Mouse (Mus musculus) forebrain, embryonic 15.5 days (tissue): Measurements from ENCODE around the gene Zfp39. TPM values are rescaled to one million over a fixed set of nuclear protein-coding genes. Genes with fewer than 3 reads are reported as not detected.

Experiments used
- ATAC-seq: fragments of 200-750 bp; cut with Nextera tagmentation; replicated peaks from 2 replicates; pipeline ENCODE4 v1.8.0; 2017; ENCODE audit warnings: mild to moderate bottlenecking, moderate TSS enrichment, moderate library complexity
- H3K27ac ChIP-seq: fragments of 300-500 bp; sonication (generic); replicated peaks from 2 replicates; pipeline ENCODE4 v1.5.1; 2015; ENCODE audit warnings: mild to moderate bottlenecking, inconsistent platforms
- H3K27me3 ChIP-seq: fragments of 300-500 bp; sonication (generic); 2 replicates; pipeline ENCODE4 v1.6.1; 2015; ENCODE audit warnings: inconsistent platforms
- H3K36me3 ChIP-seq: fragments of 300-500 bp; sonication (generic); 2 replicates; pipeline ENCODE4 v1.6.1; 2015; ENCODE audit warnings: mild to moderate bottlenecking, inconsistent platforms
- H3K4me1 ChIP-seq: fragments of 300-500 bp; sonication (generic); 2 replicates; pipeline ENCODE4 v1.6.1; 2015; ENCODE audit warnings: inconsistent platforms
- H3K4me2 ChIP-seq: fragments of 300-500 bp; sonication (generic); replicated peaks from 2 replicates; pipeline ENCODE4 v1.6.1; 2015; ENCODE audit warnings: mild to moderate bottlenecking, inconsistent platforms
- H3K4me3 ChIP-seq: fragments of 300-500 bp; sonication (generic); 2 replicates; pipeline ENCODE4 v1.5.1; 2015; ENCODE audit warnings: mild to moderate bottlenecking, inconsistent platforms
- H3K9ac ChIP-seq: fragments of 300-500 bp; sonication (generic); replicated peaks from 2 replicates; pipeline ENCODE4 v1.6.1; 2015; ENCODE audit warnings: mild to moderate bottlenecking, inconsistent platforms
- H3K9me3 ChIP-seq: fragments of 300-500 bp; sonication (generic); 2 replicates; pipeline ENCODE4 v1.6.1; 2016; ENCODE audit warnings: inconsistent platforms
- WGBS: fragments of 180-500 bp; shearing (Covaris S2); methylation state at CpG from one replicate; pipeline ENCODE4 v1.1.7; 2015; ENCODE audit warnings: mixed read lengths; 5-methylcytosine and 5-hydroxymethylcytosine counted together
- polyA plus RNA-seq: library from polyadenylated mRNA; unstranded; fragments of >200 nt; fragmentation: Nextera tagmentation; extraction: Ambion mirVana; gene quantifications from 2 replicates; pipeline ENCODE4 v1.2.1, GENCODE M21; 2015

Zfp39 gene
- polyA plus RNA-seq, 1 experiment from 2014 or later, result 5.9 TPM

GRCm38 (mm10) chr11:58938322-58939087 lies 34.5 kb upstream of the Zfp39 start, which contains the start of gene Rnf187:
TSS of gene Rnf187 (minus strand) at chr11:58938916.
- no peaks in the 10 kb centered on the region for H3K9me3 ChIP-seq
- peak; percentile 98 for ATAC-seq

GRCm38 (mm10) chr11:58937909-58938308 lies 33.9 kb upstream of the Zfp39 start:
- ATAC-seq, result 0 out of 2 replicates have a peak, but pooled peaks have one; percentile 3
- Histone ChIP-seq H3K27ac (peak overlapping the region; percentile 94), H3K9me3 (no peaks in the 10 kb centered on the region), H3K4me1 (peaks cover 32% of the 10 kb centered on the region), H3K27me3 (no peaks in the 10 kb centered on the region), H3K4me3 (peak overlapping the region; percentile 73), H3K9ac (peak overlapping the region; percentile 91), H3K36me3 (peaks cover 28% of the 10 kb centered on the region), H3K4me2 (peak overlapping the region; percentile 90)
- WGBS, result under 1% methylated on average over 13 of the region's 13 CpGs

More at GRCm38 (mm10) chr11:58938322-58939087, 34.5 kb upstream of the Zfp39 start, which contains the start of gene Rnf187:
- H3K4me1 ChIP-seq, result peaks cover 32% of the 10 kb centered on the region
- no peaks in the 10 kb centered on the region for H3K27me3 ChIP-seq
- H3K36me3 ChIP-seq, result peaks cover 22% of the 10 kb centered on the region
- peak within 1 kb of the TSS; percentile 91 for H3K9ac ChIP-seq
- peak within 1 kb of the TSS; percentile 90 for H3K4me2 ChIP-seq
- peak within 1 kb of the TSS; percentile 73 for H3K4me3 ChIP-seq
- under 1% methylated on average over 89 of the region's 95 CpGs for WGBS
- peak within 1 kb of the TSS; percentile 94 for H3K27ac ChIP-seq

- whole genome bisulfite sequencing, result 83% methylated on average over 4 of the region's 4 CpGs
- no peaks in the 10 kb centered on the region for H3K9me3 ChIP-seq
Observed at GRCm38 (mm10) chr11:58931576-58931975, 27.6 kb upstream of the Zfp39 start.

GRCm38 (mm10) chr11:58930254-58930653 lies 26.2 kb upstream of the Zfp39 start:
- H3K9ac ChIP-seq, result no peak overlapping the region
- H3K27ac ChIP-seq, result no peak overlapping the region
- 91% methylated on average over 3 of the region's 3 CpGs for WGBS
- no peak for ATAC-seq
- no peak overlapping the region for H3K4me2 ChIP-seq
- H3K4me3 ChIP-seq, result no peak overlapping the region
- H3K27me3 ChIP-seq, result no peaks in the 10 kb centered on the region
- H3K4me1 ChIP-seq, result peaks cover 7% of the 10 kb centered on the region; the same call in 1 of the 2 replicates
- no peaks in the 10 kb centered on the region for H3K9me3 ChIP-seq
- peaks cover 41% of the 10 kb centered on the region for H3K36me3 ChIP-seq

More at GRCm38 (mm10) chr11:58931576-58931975, 27.6 kb upstream of the Zfp39 start:
- Histone ChIP-seq H3K4me1 (peaks cover 18% of the 10 kb centered on the region), H3K27me3 (no peaks in the 10 kb centered on the region), H3K27ac (no peak overlapping the region), H3K9ac (no peak overlapping the region), H3K36me3 (peaks cover 49% of the 10 kb centered on the region), H3K4me3 (no peak overlapping the region), H3K4me2 (no peak overlapping the region)
- ATAC-seq, result no peak

- Histone ChIP-seq H3K4me2 (no peak overlapping the region), H3K27ac (no peak overlapping the region), H3K36me3 (peaks cover 37% of the 10 kb centered on the region), H3K9ac (no peak overlapping the region), H3K4me3 (no peak overlapping the region), H3K4me1 (peaks cover 7% of the 10 kb centered on the region; the same call in 1 of the 2 replicates), H3K9me3 (no peaks in the 10 kb centered on the region), H3K27me3 (no peaks in the 10 kb centered on the region)
- no peak for ATAC-seq
- 74% methylated on average over 3 of the region's 3 CpGs for WGBS
Observed at GRCm38 (mm10) chr11:58929641-58930040, 25.6 kb upstream of the Zfp39 start.

- ATAC-seq, result no peak
- WGBS, result 73% methylated on average over 4 of the region's 4 CpGs
- H3K9ac ChIP-seq, result no peak overlapping the region
- H3K4me2 ChIP-seq, result no peak overlapping the region
- no peak overlapping the region for H3K4me3 ChIP-seq
- H3K27me3 ChIP-seq, result no peaks in the 10 kb centered on the region
- no peak overlapping the region for H3K27ac ChIP-seq
- H3K4me1 ChIP-seq, result peaks cover 7% of the 10 kb centered on the region; the same call in 1 of the 2 replicates
- peaks cover 32% of the 10 kb centered on the region for H3K36me3 ChIP-seq
- no peaks in the 10 kb centered on the region for H3K9me3 ChIP-seq
Observed at GRCm38 (mm10) chr11:58929055-58929454, 25.0 kb upstream of the Zfp39 start.

- no peak overlapping the region for H3K9ac ChIP-seq
- 0 out of 2 replicates have a peak overlapping the region, but pooled peaks have one; percentile 7 for H3K4me3 ChIP-seq
- H3K9me3 ChIP-seq, result no peaks in the 10 kb centered on the region
- no peaks in the 10 kb centered on the region for H3K27me3 ChIP-seq
- peak; percentile 61 for ATAC-seq
- H3K4me1 ChIP-seq, result peaks cover 7% of the 10 kb centered on the region; the same call in 1 of the 2 replicates
- 33% methylated on average over 20 of the region's 20 CpGs for WGBS
- H3K4me2 ChIP-seq, result peak overlapping the region; percentile 31
- H3K27ac ChIP-seq, result peak overlapping the region; percentile 55
- H3K36me3 ChIP-seq, result peaks cover 22% of the 10 kb centered on the region
Observed at GRCm38 (mm10) chr11:58927790-58928651, 24.0 kb upstream of the Zfp39 start.

- H3K27ac ChIP-seq, result no peak overlapping the region
- H3K9ac ChIP-seq, result no peak overlapping the region
- H3K4me1 ChIP-seq, result peaks cover 7% of the 10 kb centered on the region; the same call in 1 of the 2 replicates
- no peaks in the 10 kb centered on the region for H3K27me3 ChIP-seq
- no peak overlapping the region for H3K4me2 ChIP-seq
- H3K9me3 ChIP-seq, result no peaks in the 10 kb centered on the region
- WGBS, result 83% methylated on average over 2 of the region's 2 CpGs
- H3K4me3 ChIP-seq, result no peak overlapping the region
- no peak for ATAC-seq
- peaks cover 12% of the 10 kb centered on the region for H3K36me3 ChIP-seq
Observed at GRCm38 (mm10) chr11:58927053-58927452, 23.0 kb upstream of the Zfp39 start.

- H3K4me1 ChIP-seq, result peaks cover 7% of the 10 kb centered on the region; the same call in 1 of the 2 replicates
- WGBS, result 92% methylated on average over 2 of the region's 3 CpGs
- no peak for ATAC-seq
- H3K9ac ChIP-seq, result no peak overlapping the region
- H3K4me3 ChIP-seq, result no peak overlapping the region
- H3K27me3 ChIP-seq, result no peaks in the 10 kb centered on the region
- peaks cover 8% of the 10 kb centered on the region for H3K36me3 ChIP-seq
- no peak overlapping the region for H3K27ac ChIP-seq
- H3K9me3 ChIP-seq, result no peaks in the 10 kb centered on the region
- H3K4me2 ChIP-seq, result no peak overlapping the region
Observed at GRCm38 (mm10) chr11:58926651-58927050, 22.6 kb upstream of the Zfp39 start.

- Histone ChIP-seq H3K27ac (no peak overlapping the region), H3K4me1 (no peaks in the 10 kb centered on the region), H3K9ac (no peak overlapping the region), H3K4me2 (no peak overlapping the region), H3K27me3 (no peaks in the 10 kb centered on the region), H3K4me3 (no peak overlapping the region), H3K36me3 (no peaks in the 10 kb centered on the region), H3K9me3 (no peaks in the 10 kb centered on the region)
- ATAC-seq, result no peak
- WGBS, result 81% methylated on average over 9 of the region's 9 CpGs
Observed at GRCm38 (mm10) chr11:58922420-58922819, 18.4 kb upstream of the Zfp39 start.

- no peak overlapping the region for H3K4me3 ChIP-seq
- peaks cover 6% of the 10 kb centered on the region; the same call in 1 of the 2 replicates for H3K4me1 ChIP-seq
- H3K4me2 ChIP-seq, result no peak overlapping the region
- H3K27ac ChIP-seq, result no peak overlapping the region
- no peaks in the 10 kb centered on the region for H3K36me3 ChIP-seq
- no peak for ATAC-seq
- no peaks in the 10 kb centered on the region for H3K9me3 ChIP-seq
- H3K9ac ChIP-seq, result no peak overlapping the region
- H3K27me3 ChIP-seq, result no peaks in the 10 kb centered on the region
- WGBS, result 78% methylated on average over 5 of the region's 5 CpGs
Observed at GRCm38 (mm10) chr11:58918759-58919158, 14.7 kb upstream of the Zfp39 start.
